Mouse (Mus musculus) G1E (cell line): ENCODE results near the gene Naif1.

Experiments
- CTCF ChIP-seq: IDR thresholded peaks from 2 replicates; pipeline ENCODE4 v1.5.1; 2012; ENCODE audit warnings: low read depth, low read length, inconsistent platforms, mixed read lengths
- GATA1 ChIP-seq: IDR thresholded peaks from 2 replicates; pipeline ENCODE4 v1.6.1; 2012; ENCODE audit warnings: borderline replicate concordance, low read length, inconsistent platforms, mixed read lengths
- GATA2 ChIP-seq: IDR thresholded peaks from 2 replicates; pipeline ENCODE4 v1.6.1; 2012; ENCODE audit warnings: low read depth, low read length, inconsistent platforms, borderline replicate concordance
- POLR2AphosphoS5 ChIP-seq: IDR thresholded peaks from 2 replicates; pipeline ENCODE4 v1.6.1; 2012; ENCODE audit warnings: low read depth, low read length, inconsistent platforms; ENCODE audit not compliant: insufficient replicate concordance

DNA sequence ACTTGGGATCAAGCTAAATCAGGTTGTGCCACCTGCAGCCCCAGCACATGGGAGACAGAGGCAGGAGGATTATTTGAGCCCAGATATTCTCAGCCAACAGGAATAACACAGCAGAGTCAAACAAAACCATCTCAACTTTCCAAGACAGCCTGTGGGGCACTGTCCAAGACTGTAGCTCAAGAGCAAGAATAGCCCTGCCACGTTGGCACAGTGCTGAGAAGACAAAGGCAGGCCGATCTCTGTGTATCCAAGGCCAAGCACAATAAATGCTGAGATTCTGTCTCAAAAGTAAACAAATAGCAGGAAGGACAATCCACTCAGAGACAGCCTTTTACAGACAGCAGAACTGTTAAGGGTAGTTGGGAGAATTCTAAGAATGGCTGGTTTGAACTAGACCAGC is 10.1 kb upstream of the Naif1 start:
- TF ChIP-seq GATA1 = no peak
- TF ChIP-seq CTCF = no peak
- no peak for TF ChIP-seq GATA2
- TF ChIP-seq POLR2AphosphoS5 = no peak
